Mouse (Mus musculus): Measurements from ENCODE around the gene Ppara. TPM values are rescaled to one million over a fixed set of nuclear protein-coding genes. Genes with fewer than 3 reads are reported as not detected.

The Ppara gene
- polyA plus RNA-seq (2016; fragmentation: Nextera tagmentation; extraction: Ambion mirVana) = 0.16 and 0.45 TPM in 2 replicates

- WGBS = 4% methylated on average over 28 of the region's 28 CpGs
- Histone ChIP-seq H3K9me3 (replicated peaks) (no peaks in the 10 kb centered on the region), H3K4me1 (peaks cover 17% of the 10 kb centered on the region), H3K27ac (peak within 1 kb of the TSS; percentile 72), H3K27me3 (ENCODE audit: low read depth, poor library complexity, severe bottlenecking) (peaks cover 86% of the 10 kb centered on the region), H3K36me3 (no peaks in the 10 kb centered on the region), H3K4me3 (peak within 1 kb of the TSS; percentile 81)
- no peak for DNase-seq (ENCODE audit: low spot score)
Measured at GRCm38 (mm10) chr15:85734571-85735033, at the start of gene Ppara. Ppara (plus strand) TSS chr15:85734983.

- Histone ChIP-seq H3K4me1 (peaks cover 34% of the 10 kb centered on the region), H3K27me3 (ENCODE audit: low read depth, poor library complexity, severe bottlenecking) (peaks cover 11% of the 10 kb centered on the region; the same call in 1 of the 2 replicates), H3K36me3 (no peaks in the 10 kb centered on the region), H3K27ac (peak overlapping the region; percentile 88), H3K4me3 (no peak overlapping the region), H3K9me3 (replicated peaks) (no peaks in the 10 kb centered on the region)
- 70% methylated on average over 11 of the region's 11 CpGs for WGBS
- peak; percentile 77 for DNase-seq (ENCODE audit: low spot score)
Measured at GRCm38 (mm10) chr15:85686641-85687395, 48.0 kb upstream of the Ppara start.

DNA sequence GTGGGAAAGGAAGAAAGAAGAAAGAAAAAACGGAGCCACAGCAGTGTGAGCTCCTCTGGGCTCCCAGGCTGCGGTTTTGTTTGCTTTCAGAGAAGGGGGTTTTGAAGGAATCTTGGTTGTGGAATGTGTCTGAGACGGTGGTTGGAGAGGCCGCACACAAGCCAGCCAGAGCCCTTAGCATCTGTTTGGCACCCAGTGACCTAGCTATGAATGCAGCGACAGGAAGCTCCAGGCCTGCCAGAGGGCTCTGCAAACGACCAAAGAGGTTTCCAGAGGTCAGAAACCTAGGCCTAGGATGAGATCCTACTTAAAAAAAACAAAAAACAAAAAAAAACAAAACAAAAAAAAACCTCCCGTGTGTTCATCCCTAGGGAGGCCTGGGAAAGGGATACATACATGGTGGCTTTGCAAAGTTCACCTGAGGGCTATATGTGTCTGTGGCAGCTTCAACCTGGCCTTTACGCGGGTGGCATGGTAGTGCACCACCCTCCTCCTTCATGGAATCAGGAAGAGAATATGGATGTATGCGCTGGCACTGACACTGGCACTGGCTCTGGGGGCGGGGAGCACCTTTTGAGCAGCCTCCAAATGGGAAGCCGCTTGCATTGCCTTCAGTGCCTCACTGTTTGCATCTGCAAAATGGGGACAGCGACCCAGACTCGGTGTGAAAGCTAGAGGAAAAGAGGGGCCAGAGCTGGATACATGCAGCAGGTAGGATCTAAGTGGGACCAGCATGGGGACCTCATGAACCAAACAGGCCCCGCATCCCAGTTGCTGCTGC, 47.0 kb upstream of the Ppara start:
- H3K4me3 ChIP-seq = no peak overlapping the region
- DNase-seq (ENCODE audit: low spot score) = no peak
- no peaks in the 10 kb centered on the region for H3K36me3 ChIP-seq
- 81% methylated on average over 15 of the region's 15 CpGs for WGBS
- peaks cover 10% of the 10 kb centered on the region; the same call in 1 of the 2 replicates for H3K27me3 ChIP-seq (ENCODE audit: low read depth, poor library complexity, severe bottlenecking)
- H3K4me1 ChIP-seq = peaks cover 34% of the 10 kb centered on the region
- peak overlapping the region; percentile 88 for H3K27ac ChIP-seq
- H3K9me3 ChIP-seq (replicated peaks) = no peaks in the 10 kb centered on the region

- 71% methylated on average over 6 of the region's 6 CpGs for WGBS
- Histone ChIP-seq H3K9me3 (replicated peaks) (no peaks in the 10 kb centered on the region), H3K27ac (peak overlapping the region; percentile 1; the same call in 1 of the 2 replicates), H3K36me3 (no peaks in the 10 kb centered on the region), H3K4me3 (no peak overlapping the region), H3K4me1 (peaks cover 34% of the 10 kb centered on the region), H3K27me3 (ENCODE audit: low read depth, poor library complexity, severe bottlenecking) (peaks cover 14% of the 10 kb centered on the region; the same call in 1 of the 2 replicates)
- no peak for DNase-seq (ENCODE audit: low spot score)
Measured at GRCm38 (mm10) chr15:85688734-85689133, 46.0 kb upstream of the Ppara start.

DNA sequence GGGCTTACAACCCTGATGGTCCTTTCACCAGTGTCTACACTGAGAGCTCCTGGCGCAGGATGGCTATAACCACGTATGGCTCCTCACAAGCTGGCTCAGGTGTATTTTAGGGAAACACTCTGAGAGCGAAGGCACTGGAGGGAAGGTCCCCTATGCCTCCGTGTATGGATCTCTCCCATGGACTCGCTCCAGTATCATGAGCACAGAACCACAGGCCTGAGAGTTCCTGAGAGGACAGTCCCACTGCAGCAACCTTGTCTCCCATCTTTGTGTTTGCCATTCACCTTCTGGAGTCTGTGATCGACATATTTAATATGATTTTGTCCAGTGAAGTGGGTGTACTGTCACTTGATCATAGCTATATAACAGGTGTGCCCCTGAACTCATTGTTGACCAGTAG, 45.3 kb upstream of the Ppara start:
- no peak overlapping the region for H3K4me3 ChIP-seq
- no peaks in the 10 kb centered on the region for H3K36me3 ChIP-seq
- H3K27me3 ChIP-seq (ENCODE audit: low read depth, poor library complexity, severe bottlenecking) = peaks cover 15% of the 10 kb centered on the region; the same call in 1 of the 2 replicates
- H3K9me3 ChIP-seq (replicated peaks) = no peaks in the 10 kb centered on the region
- peaks cover 34% of the 10 kb centered on the region for H3K4me1 ChIP-seq
- H3K27ac ChIP-seq = 0 out of 2 replicates have a peak overlapping the region, but pooled peaks have one; percentile 1
- WGBS = 92% methylated on average over 6 of the region's 6 CpGs
- DNase-seq (ENCODE audit: low spot score) = no peak

DNA sequence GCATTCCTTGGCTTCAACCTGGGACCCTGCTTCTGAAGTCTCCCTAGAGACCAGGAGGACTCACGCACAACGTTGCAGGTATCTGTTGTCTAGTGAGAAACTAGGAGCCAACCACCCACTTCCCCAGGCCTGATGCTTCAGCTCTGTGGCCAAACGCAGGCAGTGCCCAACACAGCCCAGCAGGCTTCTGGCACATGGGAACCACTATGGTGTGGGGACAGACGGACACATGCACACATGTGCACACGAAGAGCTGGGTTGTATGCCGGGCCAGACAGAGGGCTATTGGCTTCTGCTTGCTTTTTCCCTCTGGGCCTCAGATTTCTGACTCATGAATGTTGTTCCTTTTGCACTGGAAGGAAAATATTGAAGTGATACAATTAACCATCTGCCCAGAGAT, 44.7 kb upstream of the Ppara start:
- Histone ChIP-seq H3K36me3 (no peaks in the 10 kb centered on the region), H3K27me3 (ENCODE audit: low read depth, poor library complexity, severe bottlenecking) (peaks cover 15% of the 10 kb centered on the region), H3K4me3 (no peak overlapping the region), H3K27ac (no peak overlapping the region), H3K9me3 (replicated peaks) (no peaks in the 10 kb centered on the region), H3K4me1 (peaks cover 30% of the 10 kb centered on the region)
- no peak for DNase-seq (ENCODE audit: low spot score)
- WGBS = 90% methylated on average over 6 of the region's 6 CpGs

DNA sequence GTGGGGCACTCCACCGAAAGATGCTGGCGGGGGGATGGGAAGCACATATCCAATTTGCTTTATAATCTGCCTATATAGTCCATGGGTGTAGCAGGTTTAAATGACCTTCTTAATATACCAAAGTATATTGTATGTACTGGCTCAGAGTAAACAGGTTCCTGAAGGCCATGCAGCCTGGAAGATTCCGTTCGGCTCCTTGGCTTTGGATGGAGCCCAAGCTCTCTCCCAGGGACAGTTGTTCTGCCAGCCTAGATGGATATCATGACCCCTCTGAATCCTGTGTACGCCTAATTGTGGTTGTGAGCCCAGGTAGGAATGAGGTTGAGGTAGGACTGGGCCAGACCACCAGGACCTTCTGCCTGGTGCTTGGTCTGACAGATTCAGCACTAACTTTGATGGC, 43.9 kb upstream of the Ppara start:
- peaks cover 15% of the 10 kb centered on the region for H3K27me3 ChIP-seq (ENCODE audit: low read depth, poor library complexity, severe bottlenecking)
- DNase-seq (ENCODE audit: low spot score) = no peak
- 96% methylated on average over 5 of the region's 5 CpGs for WGBS

GRCm38 (mm10) chr15:85693115-85693514, 41.7 kb upstream of the Ppara start:
- no peak for DNase-seq (ENCODE audit: low spot score)
- whole genome bisulfite sequencing = 85% methylated on average over 3 of the region's 3 CpGs
- Histone ChIP-seq H3K9me3 (replicated peaks) (no peaks in the 10 kb centered on the region), H3K36me3 (no peaks in the 10 kb centered on the region), H3K27ac (no peak overlapping the region), H3K27me3 (ENCODE audit: low read depth, poor library complexity, severe bottlenecking) (peaks cover 15% of the 10 kb centered on the region), H3K4me3 (no peak overlapping the region), H3K4me1 (peaks cover 7% of the 10 kb centered on the region)

More for the DNA sequence above, 43.9 kb upstream of the Ppara start:
- Histone ChIP-seq H3K4me3 (no peak overlapping the region), H3K4me1 (peaks cover 29% of the 10 kb centered on the region), H3K9me3 (replicated peaks) (no peaks in the 10 kb centered on the region), H3K36me3 (no peaks in the 10 kb centered on the region), H3K27ac (no peak overlapping the region)

DNA sequence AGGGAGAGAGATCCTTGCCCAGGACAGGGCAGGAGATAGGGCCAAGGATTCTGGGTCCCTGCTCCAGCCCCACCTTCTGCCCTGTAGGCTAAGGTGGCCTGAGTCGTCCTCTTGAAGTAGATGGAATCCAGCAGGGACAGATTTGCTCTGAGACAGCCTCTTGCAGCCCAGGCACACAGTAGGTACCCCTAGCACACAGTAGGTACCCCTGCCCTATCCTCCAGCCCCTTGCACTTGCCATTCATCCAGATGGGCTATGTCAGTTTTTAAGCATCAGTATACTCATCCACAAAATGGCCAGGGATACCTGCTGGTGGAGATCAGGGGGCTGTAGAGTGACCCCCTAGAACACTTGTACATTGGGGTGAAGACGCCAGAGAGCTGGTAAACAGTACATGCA, 41.0 kb upstream of the Ppara start:
- Histone ChIP-seq H3K4me3 (no peak overlapping the region), H3K9me3 (replicated peaks) (no peaks in the 10 kb centered on the region), H3K27ac (no peak overlapping the region), H3K27me3 (ENCODE audit: low read depth, poor library complexity, severe bottlenecking) (peaks cover 15% of the 10 kb centered on the region), H3K36me3 (no peaks in the 10 kb centered on the region), H3K4me1 (0 out of 2 replicates have a peak, but pooled peaks cover under 1% of the 10 kb centered on the region)
- 79% methylated on average over 2 of the region's 2 CpGs for WGBS
- DNase-seq (ENCODE audit: low spot score) = no peak

- Histone ChIP-seq H3K27ac (no peak overlapping the region), H3K4me1 (no peaks in the 10 kb centered on the region), H3K9me3 (replicated peaks) (no peaks in the 10 kb centered on the region), H3K36me3 (no peaks in the 10 kb centered on the region), H3K4me3 (no peak overlapping the region), H3K27me3 (ENCODE audit: low read depth, poor library complexity, severe bottlenecking) (peaks cover 15% of the 10 kb centered on the region)
- DNase-seq (ENCODE audit: low spot score) = no peak
- WGBS = 86% methylated on average over 1 of the region's 1 CpGs
Measured at GRCm38 (mm10) chr15:85694379-85694778, 40.4 kb upstream of the Ppara start.

- no peaks in the 10 kb centered on the region for H3K36me3 ChIP-seq
Measured at GRCm38 (mm10) chr15:85695304-85695703, 39.5 kb upstream of the Ppara start.

DNA sequence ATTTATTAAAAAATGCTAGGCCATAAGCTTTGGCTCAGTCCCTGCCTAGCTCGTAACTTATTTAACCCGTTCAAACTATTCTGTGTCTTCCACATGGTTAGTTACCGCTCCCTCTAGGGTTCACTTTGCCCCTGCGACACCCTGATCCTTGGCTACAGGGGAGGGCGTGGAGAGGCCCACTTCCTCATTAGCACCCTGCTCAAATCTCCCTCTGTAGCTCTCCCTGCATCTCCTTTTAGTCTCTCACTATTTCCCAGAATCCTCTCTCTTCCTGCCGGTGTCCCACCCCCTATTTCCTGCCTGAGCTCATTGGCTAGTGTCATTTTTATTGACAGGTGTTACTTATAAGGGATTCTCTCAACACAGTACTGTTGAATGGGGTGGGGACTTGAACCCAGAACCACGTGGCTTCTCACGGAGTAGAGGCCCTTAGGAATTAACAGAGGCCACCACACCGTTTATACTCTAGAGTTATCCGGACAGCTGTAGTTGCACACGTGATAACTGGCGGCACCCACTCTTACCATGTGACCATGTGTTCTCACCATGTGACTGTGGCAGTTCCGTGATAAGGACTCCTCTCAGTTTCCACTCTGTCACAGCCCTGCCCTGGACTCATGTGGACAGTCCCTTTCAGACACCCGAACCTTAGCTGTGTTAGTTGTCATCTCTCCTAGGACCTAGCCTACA, 36.3 kb upstream of the Ppara start:
- 92% methylated on average over 14 of the region's 14 CpGs for WGBS

More at GRCm38 (mm10) chr15:85695304-85695703, 39.5 kb upstream of the Ppara start:
- H3K27me3 ChIP-seq (ENCODE audit: low read depth, poor library complexity, severe bottlenecking) = peaks cover 17% of the 10 kb centered on the region
- no peak for DNase-seq (ENCODE audit: low spot score)
- peaks cover 3% of the 10 kb centered on the region; the same call in 1 of the 2 replicates for H3K4me1 ChIP-seq
- no peaks in the 10 kb centered on the region for H3K9me3 ChIP-seq (replicated peaks)
- no peak overlapping the region for H3K4me3 ChIP-seq
- 90% methylated on average over 4 of the region's 4 CpGs for WGBS
- no peak overlapping the region for H3K27ac ChIP-seq

More for the DNA sequence above, 36.3 kb upstream of the Ppara start:
- Histone ChIP-seq H3K4me3 (no peak overlapping the region), H3K27me3 (ENCODE audit: low read depth, poor library complexity, severe bottlenecking) (peaks cover 21% of the 10 kb centered on the region), H3K4me1 (peaks cover 22% of the 10 kb centered on the region), H3K36me3 (no peaks in the 10 kb centered on the region), H3K27ac (no peak overlapping the region), H3K9me3 (replicated peaks) (no peaks in the 10 kb centered on the region)
- no peak for DNase-seq (ENCODE audit: low spot score)
